Mouse (Mus musculus) embryonic facial prominence, embryonic 12.5 days (tissue): ENCODE results near the gene Cyp2j7. TPM values are rescaled to one million over a fixed set of nuclear protein-coding genes. Genes with fewer than 3 reads are reported as not detected.
"Not testable (repeated sequence)": the region's sequence is repeated elsewhere in the genome, so short reads cannot be mapped to it uniquely, and the experiment has no call there.

Experiments used
- ATAC-seq: fragments of 200-750 bp; cut with Nextera tagmentation; 2 replicates; pipeline ENCODE4 v1.8.0; 2017; ENCODE audit not compliant: insufficient number of reproducible peaks, insufficient read depth, low FRiP score, low TSS enrichment
- H3K27ac ChIP-seq: fragments of 300-500 bp; sonication (generic); 2 replicates; pipeline ENCODE4 v1.5.1; 2016; ENCODE audit warnings: mild to moderate bottlenecking
- H3K27me3 ChIP-seq: fragments of 300-500 bp; sonication (generic); 2 replicates; pipeline ENCODE4 v1.6.1; 2016; ENCODE audit warnings: mild to moderate bottlenecking, moderate library complexity
- H3K36me3 ChIP-seq: fragments of 300-500 bp; sonication (generic); 2 replicates; pipeline ENCODE4 v1.6.1; 2016; ENCODE audit warnings: mild to moderate bottlenecking
- H3K4me1 ChIP-seq: fragments of 300-500 bp; sonication (generic); 2 replicates; pipeline ENCODE4 v1.6.1; 2016
- H3K4me2 ChIP-seq: fragments of 300-500 bp; sonication (generic); replicated peaks from 2 replicates; pipeline ENCODE4 v1.6.1; 2016; ENCODE audit warnings: mild to moderate bottlenecking, moderate library complexity
- H3K4me3 ChIP-seq: fragments of 300-500 bp; sonication (generic); 2 replicates; pipeline ENCODE4 v1.5.1; 2016; ENCODE audit warnings: mild to moderate bottlenecking
- H3K9ac ChIP-seq: fragments of 300-500 bp; sonication (generic); 2 replicates; pipeline ENCODE4 v1.6.1; 2016; ENCODE audit warnings: mild to moderate bottlenecking, moderate library complexity
- H3K9me3 ChIP-seq: fragments of 300-500 bp; sonication (generic); 2 replicates; pipeline ENCODE4 v1.6.1; 2016; ENCODE audit warnings: mild to moderate bottlenecking, moderate library complexity
- WGBS: fragments of 180-500 bp; shearing (Covaris S2); methylation state at CpG from one replicate; pipeline ENCODE4 v1.1.7; 2016; 5-methylcytosine and 5-hydroxymethylcytosine counted together
- polyA plus RNA-seq: library from polyadenylated mRNA; unstranded; fragments of >200 nt; fragmentation: Nextera tagmentation; extraction: Ambion mirVana; gene quantifications from 2 replicates; pipeline ENCODE4 v1.2.1, GENCODE M21; 2016

Gene Cyp2j7
- polyA plus RNA-seq = not detected in 2 replicates

GRCm38 (mm10) chr4:96236559-96236958, at the start of gene Cyp2j7:
TSS of gene Cyp2j7 (minus strand) at chr4:96236659.
- Histone ChIP-seq H3K4me1 (no peaks in the 10 kb centered on the region), H3K9ac (no peak within 1 kb of the TSS), H3K4me2 (no peak within 1 kb of the TSS), H3K27ac (no peak within 1 kb of the TSS), H3K36me3 (no peaks in the 10 kb centered on the region), H3K4me3 (no peak within 1 kb of the TSS), H3K27me3 (no peaks in the 10 kb centered on the region), H3K9me3 (no peaks in the 10 kb centered on the region)
- WGBS = 71% methylated on average over 3 of the region's 3 CpGs
- ATAC-seq = 0 out of 2 replicates have a peak, but pooled peaks have one; percentile 41

- H3K27ac ChIP-seq, H3K9ac ChIP-seq, H3K4me1 ChIP-seq, H3K27me3 ChIP-seq, ATAC-seq, H3K4me3 ChIP-seq, H3K9me3 ChIP-seq, H3K4me2 ChIP-seq, H3K36me3 ChIP-seq: not testable (repeated sequence)
- 39% methylated on average over 1 of the region's 1 CpGs for whole genome bisulfite sequencing
These were observed 40.4 kb upstream of the Cyp2j7 start for GRCm38 (mm10) chr4:96276896-96277295.

GRCm38 (mm10) chr4:96273907-96274306, 37.4 kb upstream of the Cyp2j7 start:
- Histone ChIP-seq H3K9me3 (no peaks in the 10 kb centered on the region), H3K27ac (no peak overlapping the region), H3K4me2 (no peak overlapping the region), H3K36me3 (no peaks in the 10 kb centered on the region), H3K27me3 (no peaks in the 10 kb centered on the region), H3K9ac (no peak overlapping the region), H3K4me1 (no peaks in the 10 kb centered on the region), H3K4me3 (no peak overlapping the region)
- no peak for ATAC-seq

GRCm38 (mm10) chr4:96196701-96197100, 39.8 kb downstream of the Cyp2j7 start:
- H3K4me3 ChIP-seq = no peak overlapping the region
- H3K27ac ChIP-seq = no peak overlapping the region
- no peak for ATAC-seq
- no peaks in the 10 kb centered on the region for H3K27me3 ChIP-seq
- no peak overlapping the region for H3K4me2 ChIP-seq
- no peaks in the 10 kb centered on the region for H3K36me3 ChIP-seq
- WGBS = 60% methylated on average over 1 of the region's 1 CpGs
- no peaks in the 10 kb centered on the region for H3K9me3 ChIP-seq
- H3K4me1 ChIP-seq = no peaks in the 10 kb centered on the region
- H3K9ac ChIP-seq = no peak overlapping the region

- not testable (repeated sequence) for H3K9me3 ChIP-seq, H3K4me2 ChIP-seq, H3K27ac ChIP-seq, ATAC-seq, H3K36me3 ChIP-seq, H3K4me1 ChIP-seq, H3K27me3 ChIP-seq, H3K9ac ChIP-seq, H3K4me3 ChIP-seq
- 88% methylated on average over 5 of the region's 5 CpGs for WGBS
These were observed 47.1 kb downstream of the Cyp2j7 start for GRCm38 (mm10) chr4:96189321-96189720.

GRCm38 (mm10) chr4:96188671-96189070, 47.8 kb downstream of the Cyp2j7 start:
- WGBS = 83% methylated on average over 2 of the region's 2 CpGs
- H3K27me3 ChIP-seq, H3K4me3 ChIP-seq, H3K9me3 ChIP-seq, H3K4me2 ChIP-seq, H3K36me3 ChIP-seq, ATAC-seq, H3K4me1 ChIP-seq, H3K9ac ChIP-seq, H3K27ac ChIP-seq: not testable (repeated sequence)

- H3K4me3 ChIP-seq, H3K36me3 ChIP-seq, H3K9ac ChIP-seq, H3K4me2 ChIP-seq, ATAC-seq, H3K27ac ChIP-seq, H3K4me1 ChIP-seq, H3K9me3 ChIP-seq, H3K27me3 ChIP-seq: not testable (repeated sequence)
- 91% methylated on average over 2 of the region's 2 CpGs for WGBS
These were observed 48.3 kb downstream of the Cyp2j7 start for GRCm38 (mm10) chr4:96188146-96188545.

- 88% methylated on average over 2 of the region's 2 CpGs for WGBS
- H3K4me3 ChIP-seq, H3K4me2 ChIP-seq, H3K4me1 ChIP-seq, H3K27me3 ChIP-seq, H3K9ac ChIP-seq, H3K9me3 ChIP-seq, ATAC-seq, H3K27ac ChIP-seq, H3K36me3 ChIP-seq: not testable (repeated sequence)
These were observed 51.7 kb downstream of the Cyp2j7 start for GRCm38 (mm10) chr4:96184716-96185115.

- Histone ChIP-seq H3K36me3 (no peaks in the 10 kb centered on the region), H3K4me3 (no peak overlapping the region), H3K27ac (no peak overlapping the region), H3K9ac (no peak overlapping the region), H3K4me1 (no peaks in the 10 kb centered on the region), H3K27me3 (no peaks in the 10 kb centered on the region), H3K9me3 (no peaks in the 10 kb centered on the region), H3K4me2 (no peak overlapping the region)
- no peak for ATAC-seq
- 73% methylated on average over 1 of the region's 1 CpGs for WGBS
These were observed 73.6 kb downstream of the Cyp2j7 start for GRCm38 (mm10) chr4:96162839-96163238.

GRCm38 (mm10) chr4:96161575-96161974, 74.9 kb downstream of the Cyp2j7 start:
- Histone ChIP-seq H3K27me3 (no peaks in the 10 kb centered on the region), H3K4me1 (no peaks in the 10 kb centered on the region), H3K36me3 (no peaks in the 10 kb centered on the region), H3K4me2 (no peak overlapping the region), H3K27ac (no peak overlapping the region), H3K9me3 (no peaks in the 10 kb centered on the region), H3K9ac (no peak overlapping the region), H3K4me3 (no peak overlapping the region)
- 84% methylated on average over 1 of the region's 1 CpGs for WGBS
- ATAC-seq = no peak

Other genes with a start within 250 kb of the Cyp2j7 start
- 0.22 TPM in 1 of 2 replicates, not detected in the other for gene Cyp2j13, start 159.1 kb downstream of the Cyp2j7 start, polyA plus RNA-seq
- gene Cyp2j12, start 95.5 kb downstream of the Cyp2j7 start, polyA plus RNA-seq = not detected in 2 replicates
- not detected in 2 replicates for gene Cyp2j11, start 112.0 kb upstream of the Cyp2j7 start, polyA plus RNA-seq